Mouse (Mus musculus) adrenal gland, postnatal 14 days (tissue): ENCODE data around the gene Mepe. TPM values are rescaled to one million over a fixed set of nuclear protein-coding genes. Genes with fewer than 3 reads are reported as not detected.
A peak's percentile ranks its signal among the peaks of the same experiment; 100 is the strongest.

Experiments
- DNase-seq: peaks from one replicate; pipeline ENCODE4 v3.0.0; 2021; ENCODE audit warnings: mixed read lengths
- long read RNA-seq, 2 experiments: library from polyadenylated mRNA; stranded (forward); transcript quantifications; one replicate each; pipeline ENCODE4 v2.0.0; 2021
- total RNA-seq: library from RNA; stranded (reverse); gene quantifications from 2 replicates; pipeline ENCODE4 v1.2.3, GENCODE M21; 2021

The Mepe gene
- total RNA-seq = not detected in 2 replicates
- long read RNA-seq, experiment 1 = 0 reads
- long read RNA-seq, experiment 2 = 0 reads

DNA sequence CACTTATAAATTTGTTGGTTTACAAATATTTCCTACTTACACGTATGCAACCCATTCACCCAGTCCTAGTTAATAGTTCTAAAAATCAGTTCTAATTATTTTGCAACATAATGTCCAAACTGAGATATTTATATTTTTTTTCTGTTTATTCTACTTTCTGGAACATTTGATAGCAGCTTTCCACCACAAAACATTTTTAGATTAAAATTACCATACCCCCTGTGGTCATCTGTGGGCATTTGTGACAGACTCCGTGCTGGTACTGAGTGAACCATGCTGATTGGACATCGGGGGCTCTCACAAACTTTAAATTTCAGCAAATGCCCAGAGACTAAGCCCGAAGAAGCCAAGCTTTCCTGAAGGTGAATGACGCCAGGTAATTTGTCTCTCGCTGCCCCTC is at the start of gene Mepe:
Gene Mepe (plus strand): TSS at position 301 of the 400 bp plus-strand sequence.
- no peak for DNase-seq

DNA sequence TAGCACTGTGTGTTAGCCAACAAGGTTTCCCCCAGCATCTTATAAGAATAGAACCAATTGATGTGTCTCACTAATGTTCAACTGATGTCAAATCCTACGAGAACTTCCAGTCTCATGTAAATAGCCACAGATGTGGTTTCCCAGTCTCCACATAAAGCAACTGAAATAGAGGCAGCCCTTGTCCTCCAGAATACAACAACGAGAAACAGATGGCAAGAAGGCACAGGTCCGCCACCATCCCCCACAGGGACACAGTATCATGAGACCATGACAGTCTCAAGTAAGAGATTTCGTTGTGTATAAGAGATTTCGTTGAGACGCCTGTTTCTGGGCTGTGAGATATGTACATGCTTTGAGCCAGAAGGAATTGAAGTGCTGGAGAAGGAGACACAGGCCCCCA is 30.9 kb upstream of the Mepe start:
- DNase-seq = no peak

DNA sequence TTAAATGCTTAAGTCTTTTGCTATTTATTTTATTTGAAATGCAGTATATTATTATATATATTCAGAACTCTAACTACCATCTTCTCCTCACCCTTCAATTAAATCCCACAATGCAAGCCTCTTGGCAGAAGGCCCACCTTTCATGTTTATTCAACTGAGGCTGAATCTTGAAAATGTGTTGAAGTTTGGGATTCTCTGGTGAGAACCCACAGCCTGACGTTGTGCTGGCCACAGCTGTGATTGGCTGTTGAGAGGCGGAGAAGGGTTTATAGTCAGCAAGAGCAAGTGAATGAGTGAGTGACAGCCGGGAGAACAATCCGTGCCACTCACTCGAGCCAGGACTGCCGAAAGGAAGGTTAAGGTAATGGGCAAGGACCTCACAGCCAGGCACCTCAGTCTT is 26.1 kb upstream of the Mepe start, which contains the start of gene Ibsp:
Gene Ibsp (plus strand): TSS at position 178 of the 400 bp plus-strand sequence.
- no peak for DNase-seq

DNA sequence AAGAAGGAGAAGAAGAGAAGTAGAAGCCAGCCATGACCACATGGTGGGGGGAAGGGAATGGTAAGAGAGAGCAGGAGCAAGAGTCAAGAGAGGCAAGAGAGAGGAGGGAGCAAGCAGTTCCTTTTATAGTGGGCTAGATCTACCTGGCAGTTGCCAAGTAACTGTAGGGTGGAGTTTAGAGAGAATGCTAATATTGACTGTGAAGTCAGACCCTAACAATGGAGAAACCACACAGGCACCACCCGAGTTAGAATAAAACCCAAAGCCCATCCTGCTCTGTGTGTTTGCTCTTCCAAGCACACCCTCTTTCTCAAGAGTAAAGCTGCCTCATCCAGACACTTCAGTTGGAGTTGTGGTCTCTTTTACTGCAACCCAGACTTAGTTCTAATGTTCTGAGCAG is 11.1 kb upstream of the Mepe start:
- DNase-seq = no peak

DNA sequence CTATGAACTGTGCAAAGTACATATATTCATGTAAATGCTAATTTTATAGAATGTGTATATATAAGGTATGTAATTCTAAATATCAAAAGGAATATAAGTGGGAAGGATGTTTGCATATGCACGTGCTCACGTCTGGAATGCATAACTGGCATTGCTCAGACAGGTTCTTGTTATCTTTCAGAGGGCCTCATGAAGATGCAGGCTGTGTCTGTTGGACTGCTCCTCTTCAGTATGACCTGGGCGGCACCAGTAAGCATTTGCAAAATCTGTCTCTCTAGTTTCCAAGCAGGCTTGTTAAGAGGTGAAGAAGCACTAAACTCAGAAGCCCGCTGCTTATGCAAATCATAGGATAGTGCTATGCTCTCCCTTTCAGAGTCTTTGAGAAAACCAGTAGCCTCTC is 1.8 kb downstream of the Mepe start:
- no peak for DNase-seq

DNA sequence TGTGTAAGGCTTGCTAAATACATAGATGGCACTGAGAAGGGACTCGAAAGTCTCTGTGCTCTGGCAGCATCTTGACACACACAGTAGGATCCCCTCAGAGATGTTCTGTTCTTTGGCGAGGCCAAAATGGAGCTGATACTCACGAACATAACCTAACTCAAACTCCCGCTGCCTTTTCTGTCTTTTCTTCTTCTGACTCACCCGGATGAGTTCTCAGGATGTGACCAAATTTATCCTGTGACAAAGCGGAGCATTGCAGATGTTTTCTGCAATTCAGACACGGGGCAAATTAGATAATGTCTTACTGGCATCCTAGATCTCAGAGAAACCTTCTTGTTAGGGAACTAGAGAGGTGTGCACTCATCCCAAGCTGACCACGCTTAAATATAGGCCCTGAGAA is 2.3 kb downstream of the Mepe start:
- DNase-seq = no peak

DNA sequence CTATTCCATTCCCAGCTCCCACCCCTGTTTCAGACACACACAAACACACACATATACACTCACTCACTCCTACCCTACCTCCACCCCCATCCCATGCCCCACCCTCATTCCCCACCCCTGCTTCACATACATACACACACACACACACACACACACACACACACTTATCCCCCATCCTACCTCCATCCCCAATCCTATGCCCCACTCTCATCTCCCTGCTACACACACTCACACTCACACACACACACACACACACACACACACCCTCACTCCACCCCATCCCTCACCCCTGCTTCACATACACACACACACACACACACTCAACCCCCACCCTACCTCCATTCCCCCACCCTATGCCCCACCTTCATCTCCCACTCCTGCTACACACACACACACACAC is 2.7 kb downstream of the Mepe start:
- no peak for DNase-seq

DNA sequence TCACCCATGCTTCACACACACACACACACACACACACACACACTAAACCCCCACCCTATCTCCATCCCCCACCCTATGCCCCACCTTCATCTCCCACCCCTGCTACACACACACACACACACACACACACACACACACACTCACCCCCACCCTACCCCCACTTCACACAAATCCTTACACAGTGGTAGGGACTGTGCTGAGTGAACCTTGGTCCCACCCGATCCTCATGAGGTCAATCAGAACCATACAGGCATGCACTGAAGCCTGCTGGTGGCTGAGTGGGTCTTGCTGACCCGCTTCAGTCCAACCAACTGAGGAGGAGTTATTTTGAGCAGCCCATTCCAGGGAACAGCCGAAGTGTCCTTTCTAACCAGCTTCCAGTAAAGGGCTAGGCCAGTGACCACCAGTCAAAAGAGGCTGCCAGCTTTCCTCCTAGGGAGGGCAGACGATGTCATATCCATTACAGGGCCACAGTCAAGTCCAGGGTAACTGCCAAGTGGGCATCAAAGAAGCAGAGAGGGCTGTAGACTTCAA is 3.3 kb downstream of the Mepe start:
- no peak for DNase-seq

DNA sequence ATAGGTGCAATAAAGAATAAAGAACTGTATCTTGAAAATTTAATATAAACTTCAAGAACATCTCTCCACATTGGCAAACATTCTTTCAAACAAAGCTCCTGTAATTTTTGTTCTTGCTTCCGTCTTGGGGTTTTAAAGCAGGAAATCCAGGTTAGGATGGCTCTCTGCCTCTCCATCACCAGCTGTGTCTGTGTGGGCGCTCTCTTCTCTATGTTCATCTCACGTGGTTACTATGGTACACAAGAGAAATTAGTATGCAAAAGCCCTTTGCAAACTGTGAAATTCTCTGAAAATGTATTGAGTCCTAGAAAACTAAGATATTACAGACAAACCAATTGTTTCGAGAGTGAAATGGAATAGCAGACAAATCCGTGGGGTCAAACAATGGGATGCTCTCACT is 4.3 kb downstream of the Mepe start:
- DNase-seq = no peak

DNA sequence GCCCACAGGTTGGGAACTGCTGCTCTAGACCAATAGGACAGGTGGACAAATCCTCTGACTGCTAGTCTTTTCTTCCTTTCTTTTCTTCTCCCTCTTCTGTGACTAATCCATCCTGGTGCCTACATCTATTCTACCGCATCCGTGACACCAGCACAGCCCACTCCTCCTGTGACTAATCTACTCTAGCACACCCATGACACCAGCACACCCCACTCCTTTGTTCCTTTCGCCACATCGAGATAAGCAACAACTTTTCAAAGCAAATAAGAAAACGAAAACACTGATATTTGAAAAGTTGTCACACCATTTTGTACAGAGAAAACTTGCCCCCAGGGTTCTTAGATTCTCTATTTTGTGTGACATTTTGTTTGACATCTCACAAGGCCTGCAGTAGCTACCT is 5.0 kb downstream of the Mepe start:
- DNase-seq = no peak

DNA sequence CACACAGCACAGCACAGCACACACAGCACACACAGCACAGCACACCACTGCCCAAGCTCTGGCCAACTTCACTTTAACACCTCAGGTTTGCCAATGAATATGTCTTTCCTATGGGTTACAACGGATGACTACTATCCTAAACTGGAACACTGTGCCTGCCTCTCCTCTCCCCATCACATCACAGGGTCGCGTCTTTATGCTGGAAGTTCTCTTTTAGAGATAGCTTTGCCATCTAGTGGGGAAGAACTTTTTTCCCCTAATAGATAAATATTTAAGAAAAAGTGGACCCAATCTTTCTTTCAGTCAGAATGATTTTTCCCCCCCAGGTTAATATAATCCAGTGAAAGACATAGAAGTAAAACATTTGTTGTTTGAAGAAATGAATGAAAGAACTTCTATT is 7.2 kb downstream of the Mepe start:
- DNase-seq = no peak

DNA sequence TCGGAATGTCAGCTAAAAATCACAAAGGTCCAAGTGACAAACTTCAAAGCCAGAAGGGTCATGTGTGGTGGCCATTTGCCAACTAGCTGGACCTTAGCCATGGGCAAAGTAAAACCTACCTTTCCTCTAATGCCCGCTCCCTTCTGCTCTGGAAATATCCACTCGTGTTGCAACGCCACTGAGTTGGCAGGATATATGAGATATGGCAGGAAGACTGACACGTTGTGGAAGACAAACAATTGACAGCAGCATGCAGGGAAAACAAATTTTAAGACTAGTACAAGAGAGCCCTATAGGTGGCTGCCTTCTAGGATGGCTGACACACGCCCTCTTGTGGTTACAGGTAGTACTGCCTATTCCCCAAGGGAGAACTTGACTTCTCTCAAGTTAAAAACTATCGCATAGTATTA is 8.1 kb downstream of the Mepe start:
- DNase-seq = peak; percentile 82

DNA sequence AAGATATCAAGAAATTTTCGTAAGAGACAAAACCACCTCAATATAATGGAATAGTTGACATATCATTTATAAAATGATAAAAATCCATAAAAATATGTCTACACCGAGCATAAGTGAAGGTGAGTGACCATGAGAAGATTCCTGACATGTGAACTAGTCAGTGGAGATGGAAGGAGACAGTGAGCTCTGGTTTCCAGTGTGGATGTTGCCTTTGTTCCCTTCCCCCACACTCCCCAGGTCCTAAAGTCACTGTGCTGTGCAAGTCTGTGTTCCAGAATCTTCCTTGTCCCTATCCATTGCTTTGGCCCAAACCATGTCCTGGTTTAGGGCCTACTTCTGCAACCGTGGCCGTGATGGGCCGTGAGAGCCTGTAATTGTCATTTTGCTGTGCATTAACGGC is 8.5 kb downstream of the Mepe start:
- DNase-seq = no peak

DNA sequence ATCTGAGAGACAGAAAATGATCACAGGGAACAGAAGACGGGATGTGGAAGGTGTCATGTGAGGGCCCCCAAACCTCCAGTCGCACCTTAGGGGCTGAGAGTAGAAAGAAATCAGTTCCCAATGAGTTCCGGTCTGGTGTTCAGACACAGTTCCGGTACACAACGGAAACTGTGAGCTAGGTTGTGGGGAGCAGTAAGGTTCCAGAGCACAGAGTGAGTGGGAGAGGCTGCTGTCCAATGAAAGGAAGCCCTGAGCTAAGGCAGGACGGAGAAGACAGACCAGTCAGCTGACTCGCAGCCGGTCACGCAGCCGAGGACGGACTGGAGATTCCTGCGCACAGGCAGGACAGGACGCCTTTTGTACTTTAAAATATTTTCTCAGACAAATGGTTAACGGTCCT is 9.4 kb downstream of the Mepe start:
- DNase-seq = no peak

DNA sequence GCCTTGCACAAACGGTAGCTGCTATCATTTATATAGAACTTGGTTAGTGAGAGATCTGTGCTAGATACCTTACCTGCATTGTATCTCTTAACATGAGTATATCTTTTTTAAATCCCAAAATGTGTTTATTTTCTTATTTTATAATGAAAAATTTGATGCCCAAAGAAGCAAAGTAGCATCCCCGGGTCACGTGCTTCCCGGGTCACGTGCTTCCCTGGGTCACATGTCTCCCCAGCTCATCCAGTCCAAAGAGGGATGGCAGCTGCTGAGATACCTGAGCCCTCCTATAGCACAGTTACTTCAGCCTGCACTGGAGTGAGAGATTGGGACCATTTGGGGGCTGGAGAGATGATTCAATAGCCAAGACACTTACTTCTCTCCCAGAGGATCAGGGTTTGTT is 10.8 kb downstream of the Mepe start:
- no peak for DNase-seq

DNA sequence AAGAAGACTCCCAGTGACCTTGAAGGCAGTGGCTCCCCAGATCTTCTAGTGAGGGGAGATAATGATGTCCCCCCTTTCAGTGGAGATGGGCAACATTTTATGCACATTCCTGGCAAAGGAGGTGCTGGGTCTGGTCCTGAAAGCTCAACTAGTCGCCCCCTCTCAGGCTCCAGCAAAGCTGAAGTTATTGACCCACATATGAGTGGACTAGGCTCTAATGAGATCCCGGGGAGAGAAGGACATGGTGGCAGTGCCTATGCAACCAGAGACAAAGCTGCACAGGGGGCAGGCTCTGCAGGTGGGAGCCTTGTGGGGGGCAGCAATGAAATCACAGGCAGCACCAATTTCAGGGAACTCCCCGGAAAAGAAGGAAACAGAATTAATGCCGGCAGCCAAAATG is 12.4 kb downstream of the Mepe start:
- DNase-seq = no peak

DNA sequence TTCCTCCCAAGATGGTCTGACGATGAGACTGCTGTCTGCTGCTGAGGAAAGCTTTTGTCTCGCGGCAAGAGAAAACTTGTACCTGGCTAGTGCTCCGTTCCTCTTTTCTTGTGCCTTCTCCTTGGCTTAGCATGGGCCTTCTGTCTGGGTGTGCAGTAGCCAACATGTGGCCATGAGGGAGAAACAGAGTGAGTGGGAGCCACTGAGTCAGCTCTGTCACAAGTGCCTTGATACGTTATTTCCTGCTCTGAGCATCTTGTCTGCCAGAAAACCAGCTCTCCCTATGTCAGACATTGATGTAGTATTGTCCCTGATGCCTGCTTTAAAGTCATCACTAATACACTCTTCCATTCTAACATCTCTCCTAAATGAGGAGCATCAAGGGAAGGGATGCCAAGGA is 13.9 kb downstream of the Mepe start:
- DNase-seq = no peak

DNA sequence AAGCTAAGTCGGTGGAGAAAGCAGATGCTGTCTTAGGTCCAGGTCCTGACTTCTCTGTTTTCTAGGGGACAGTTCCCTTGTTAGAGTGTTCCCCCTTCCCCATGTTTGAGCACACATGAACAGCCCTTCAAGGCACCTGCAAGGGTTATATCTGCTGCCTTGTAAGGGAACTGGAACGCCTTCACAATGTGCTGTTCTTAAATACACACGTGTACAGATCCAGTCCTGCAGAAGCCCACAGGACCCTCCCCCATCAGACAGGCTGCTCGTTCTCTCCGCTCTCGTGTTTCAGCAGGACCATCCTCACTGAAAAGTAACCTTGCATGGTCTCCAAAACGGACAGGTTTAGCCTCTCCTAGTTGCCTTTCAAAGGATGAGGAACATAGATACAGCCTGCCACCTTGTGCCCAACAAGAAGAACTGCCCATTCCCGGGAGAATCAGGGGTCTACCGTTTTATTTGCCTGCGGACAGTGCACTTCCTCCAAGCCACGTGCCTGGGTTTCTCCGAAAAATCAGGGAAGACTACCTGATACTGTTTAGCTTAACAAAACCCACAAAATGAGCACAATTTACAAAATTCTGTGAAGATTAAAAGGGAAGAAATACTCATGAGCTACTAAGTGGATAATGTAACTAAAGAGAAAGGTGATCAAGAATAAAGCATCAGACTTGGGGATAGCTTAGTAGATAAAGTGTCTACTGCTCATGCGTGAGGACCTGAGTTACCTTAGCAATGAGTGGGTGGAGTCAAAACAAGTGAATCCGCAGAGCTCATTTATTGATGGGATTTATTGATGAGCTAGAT is 14.8 kb downstream of the Mepe start:
- DNase-seq = peak; percentile 54

DNA sequence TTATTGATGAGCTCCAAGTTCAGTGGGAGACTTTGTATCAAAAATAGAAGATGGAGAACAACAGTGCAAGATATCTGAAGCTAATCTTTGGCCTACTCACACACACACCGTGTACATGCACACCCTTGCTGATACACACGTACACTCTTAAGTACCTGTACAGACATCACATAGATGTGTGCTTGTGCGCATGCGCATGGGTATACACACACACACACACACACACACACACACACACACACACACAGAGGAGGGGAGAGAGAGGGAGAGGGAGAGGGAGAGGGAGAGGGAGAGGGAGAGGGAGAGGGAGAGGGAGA is 15.3 kb downstream of the Mepe start:
- no peak for DNase-seq

DNA sequence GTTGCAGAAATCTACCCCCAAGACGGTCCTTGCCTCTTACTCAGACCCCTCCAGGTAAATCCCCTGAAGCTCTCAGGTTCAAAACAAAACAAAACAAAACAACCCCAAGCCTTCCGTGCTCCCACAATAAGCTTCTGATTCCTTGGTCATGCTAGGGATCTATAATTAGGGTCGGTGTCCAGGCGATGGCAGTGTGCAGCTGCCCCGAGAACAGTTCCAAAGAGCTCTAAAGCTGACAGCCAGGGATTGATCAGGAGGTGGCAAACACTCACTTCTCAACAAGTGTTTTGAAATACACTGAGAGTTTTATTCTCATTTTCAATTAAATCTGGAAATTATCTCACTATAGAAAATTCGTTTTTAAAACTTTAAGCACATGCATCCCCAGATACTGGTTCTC is 17.8 kb downstream of the Mepe start:
- DNase-seq = peak; percentile 27

DNA sequence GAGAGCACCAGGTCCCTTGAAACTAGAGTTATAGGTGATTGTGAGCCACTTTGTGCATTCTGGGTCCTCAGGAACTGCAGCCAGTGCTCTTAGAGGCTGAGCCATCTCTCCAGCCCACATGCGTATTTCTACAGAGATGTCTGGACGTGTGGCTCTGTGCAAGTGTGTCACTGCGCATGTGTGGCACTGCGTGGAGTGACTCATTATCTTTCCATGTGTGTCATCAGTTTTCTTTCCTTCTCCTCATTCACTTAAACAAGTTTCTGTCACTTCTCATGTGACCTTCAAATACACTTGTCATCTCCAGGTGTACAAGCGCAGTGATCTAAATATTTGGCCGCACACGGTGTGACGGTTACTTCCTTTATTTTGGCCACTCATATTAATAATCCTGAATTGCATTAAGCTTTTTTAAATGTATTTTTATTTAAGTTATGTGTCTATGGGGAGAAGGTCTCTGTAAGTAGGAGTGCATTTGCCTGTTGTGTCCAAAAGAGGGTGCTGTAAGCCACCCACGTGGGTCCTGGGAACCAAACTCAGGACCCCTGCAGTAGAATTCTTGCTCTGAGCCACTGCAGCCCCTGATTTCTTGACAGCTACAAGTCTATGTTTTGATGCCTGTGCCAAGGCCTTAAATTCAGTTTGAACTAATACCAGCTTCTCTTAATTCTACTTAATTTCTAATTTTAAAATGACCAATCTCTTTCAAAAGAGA is 19.6 kb downstream of the Mepe start:
- DNase-seq = peak; percentile 39

DNA sequence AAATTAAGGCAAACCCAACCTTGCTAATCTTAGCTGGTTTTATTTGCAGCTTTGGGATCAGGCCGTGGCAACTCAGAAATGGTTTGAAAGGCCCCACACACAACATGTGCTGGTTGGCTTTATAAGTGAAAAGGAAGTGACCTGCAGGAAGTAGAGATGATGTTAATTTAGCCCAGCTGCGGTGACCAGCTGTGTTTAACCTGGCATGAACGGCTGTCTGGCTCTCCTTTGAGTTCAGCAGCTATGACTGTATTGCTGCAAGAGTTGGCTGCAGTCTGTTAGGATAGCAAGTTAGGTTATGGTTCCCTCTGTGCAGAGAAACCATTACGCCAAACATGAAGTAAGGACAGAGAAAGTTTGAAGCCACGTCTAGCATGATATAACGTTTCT is 20.1 kb downstream of the Mepe start:
- peak; percentile 29 for DNase-seq

DNA sequence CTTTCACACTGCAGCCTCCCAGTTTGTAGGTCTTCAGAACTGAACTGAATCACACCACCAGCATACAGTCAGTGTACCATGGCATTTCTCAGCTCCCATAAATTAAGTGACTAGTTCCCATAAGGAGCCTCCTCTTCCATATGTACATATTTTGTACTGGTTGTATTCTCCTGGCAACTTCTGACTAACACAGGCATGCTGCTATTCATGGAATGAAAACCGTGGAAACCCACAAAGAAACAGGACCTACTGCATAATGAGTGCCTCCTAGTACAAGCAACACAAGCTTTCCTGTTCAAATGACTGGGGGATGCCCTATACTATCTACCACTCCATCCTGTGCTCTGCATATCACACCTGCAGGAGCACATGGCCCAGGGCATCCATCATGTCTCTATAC is 25.9 kb downstream of the Mepe start:
- DNase-seq = no peak

DNA sequence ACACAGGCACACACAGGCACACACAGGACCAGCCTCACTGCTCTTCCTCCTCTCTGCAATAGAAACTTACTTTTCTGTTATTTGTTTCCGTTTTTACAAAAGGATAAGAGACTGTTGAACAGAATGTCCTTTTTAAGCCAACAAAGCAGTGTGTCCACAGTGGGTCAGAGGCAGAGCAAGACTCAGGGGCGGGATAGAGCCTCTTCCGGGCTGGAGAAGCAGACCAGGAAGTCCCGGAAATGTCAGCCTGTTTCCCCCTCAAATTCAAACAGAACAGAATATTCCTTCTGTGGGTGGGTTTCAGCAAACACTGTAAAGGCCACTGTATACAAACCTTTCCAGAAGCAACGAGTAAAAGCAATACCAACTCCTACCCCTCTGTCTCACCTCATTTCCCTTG is 26.7 kb downstream of the Mepe start:
- DNase-seq = no peak
